Mouse (Mus musculus): ENCODE results near the gene Entpd7. TPM values are rescaled to one million over a fixed set of nuclear protein-coding genes. Genes with fewer than 3 reads are reported as not detected.
A peak's percentile ranks its signal among the peaks of the same experiment; 100 is the strongest.

Entpd7 gene
- polyA plus RNA-seq, 1 experiment from 2014 or later, result 4.9 TPM

DNA sequence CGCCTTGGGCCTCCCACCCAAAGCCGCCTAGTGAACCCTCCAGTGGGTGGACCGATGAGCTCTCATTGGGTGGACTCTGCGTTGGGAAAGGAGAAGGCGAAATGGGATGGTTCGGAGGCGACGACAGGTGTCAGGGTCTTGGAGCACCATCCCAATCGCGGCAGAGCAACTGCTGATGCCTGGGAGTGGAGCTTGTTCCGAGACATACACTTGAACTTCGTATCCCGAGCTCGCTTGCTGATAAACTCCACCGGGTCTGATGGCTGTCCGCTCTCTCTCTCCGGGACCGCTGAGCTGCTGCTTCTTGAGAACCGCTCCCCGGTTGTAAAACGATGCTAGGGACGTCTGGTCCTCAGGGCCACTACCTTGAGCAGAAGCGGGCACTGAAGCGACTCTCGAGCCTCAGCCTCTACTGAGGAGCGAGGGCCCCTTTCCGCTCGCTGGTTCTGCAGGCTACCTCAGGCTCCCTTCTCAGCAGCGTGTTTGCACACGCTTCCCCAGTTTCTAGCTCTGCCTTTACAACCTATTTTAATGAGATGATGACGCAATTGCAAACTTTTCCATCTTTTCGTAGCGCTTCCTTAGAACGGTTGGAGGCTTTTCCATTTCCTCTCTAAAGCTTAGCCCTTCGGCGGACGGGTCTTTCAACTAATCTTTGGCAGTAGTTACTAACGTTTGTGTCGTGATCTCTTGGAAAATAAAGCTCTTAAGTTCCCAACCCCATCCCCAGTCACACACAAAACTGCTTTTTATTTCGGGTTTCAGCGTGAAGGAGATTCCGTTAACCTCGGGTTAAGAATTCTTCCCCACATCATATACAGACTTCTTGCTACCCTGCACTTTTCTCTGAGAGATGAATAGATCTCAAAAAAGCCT is 13.7 kb upstream of the Entpd7 start:
- peak overlapping the region; percentile 96 for H3K4me3 ChIP-seq
- ATAC-seq, result peak; percentile 2
- WGBS (ENCODE audit: insufficient replicate concordance), result 2% methylated on average over 43 of the region's 43 CpGs

GRCm38 (mm10) chr19:43678467-43679003 is 10.9 kb upstream of the Entpd7 start:
- 66% methylated on average over 8 of the region's 8 CpGs for WGBS (ENCODE audit: insufficient replicate concordance)
- no peaks in the 10 kb centered on the region for H3K9me3 ChIP-seq (replicated peaks)
- no peak overlapping the region for H3K4me3 ChIP-seq
- H3K9ac ChIP-seq, result no peak overlapping the region
- H3K27ac ChIP-seq, result no peak overlapping the region
- no peak overlapping the region for H3K4me2 ChIP-seq
- H3K36me3 ChIP-seq, result no peaks in the 10 kb centered on the region
- 0 out of 2 replicates have a peak, but pooled peaks cover 3% of the 10 kb centered on the region for H3K27me3 ChIP-seq (replicated peaks)
- ATAC-seq, result no peak
- H3K4me1 ChIP-seq, result peaks cover 28% of the 10 kb centered on the region

More for the DNA sequence above, 13.7 kb upstream of the Entpd7 start:
- H3K9ac ChIP-seq, result peak overlapping the region; percentile 82
- peaks cover 54% of the 10 kb centered on the region for H3K4me1 ChIP-seq
- peak overlapping the region; percentile 88 for H3K4me2 ChIP-seq
- H3K27ac ChIP-seq, result peak overlapping the region; percentile 97
- no peaks in the 10 kb centered on the region for H3K9me3 ChIP-seq (replicated peaks)
- H3K36me3 ChIP-seq, result no peaks in the 10 kb centered on the region
- no peaks in the 10 kb centered on the region for H3K27me3 ChIP-seq (replicated peaks)

GRCm38 (mm10) chr19:43679474-43679981 is 9.9 kb upstream of the Entpd7 start:
- H3K4me3 ChIP-seq, result no peak overlapping the region
- H3K27me3 ChIP-seq (replicated peaks), result 0 out of 2 replicates have a peak, but pooled peaks cover 3% of the 10 kb centered on the region
- H3K4me2 ChIP-seq, result no peak overlapping the region
- no peaks in the 10 kb centered on the region for H3K36me3 ChIP-seq
- peak overlapping the region; percentile 47; the same call in 1 of the 2 replicates for H3K27ac ChIP-seq
- H3K4me1 ChIP-seq, result peaks cover 26% of the 10 kb centered on the region
- no peak for ATAC-seq
- 26% methylated on average over 10 of the region's 10 CpGs for WGBS (ENCODE audit: insufficient replicate concordance)
- no peaks in the 10 kb centered on the region for H3K9me3 ChIP-seq (replicated peaks)
- no peak overlapping the region for H3K9ac ChIP-seq

GRCm38 (mm10) chr19:43681541-43681940 is 7.9 kb upstream of the Entpd7 start:
- no peak for ATAC-seq
- WGBS (ENCODE audit: insufficient replicate concordance), result 57% methylated on average over 4 of the region's 4 CpGs

GRCm38 (mm10) chr19:43692815-43693214 is 3.3 kb downstream of the Entpd7 start:
- H3K4me1 ChIP-seq, result peaks cover 32% of the 10 kb centered on the region
- whole genome bisulfite sequencing (ENCODE audit: insufficient replicate concordance), result 88% methylated on average over 14 of the region's 14 CpGs
- H3K27me3 ChIP-seq (replicated peaks), result no peaks in the 10 kb centered on the region
- no peak overlapping the region for H3K4me2 ChIP-seq
- H3K27ac ChIP-seq, result no peak overlapping the region
- H3K9me3 ChIP-seq (replicated peaks), result no peaks in the 10 kb centered on the region
- H3K36me3 ChIP-seq, result peaks cover 12% of the 10 kb centered on the region
- ATAC-seq, result no peak
- H3K9ac ChIP-seq, result no peak overlapping the region
- no peak overlapping the region for H3K4me3 ChIP-seq

More at GRCm38 (mm10) chr19:43681541-43681940, 7.9 kb upstream of the Entpd7 start:
- no peaks in the 10 kb centered on the region for H3K9me3 ChIP-seq (replicated peaks)
- H3K36me3 ChIP-seq, result no peaks in the 10 kb centered on the region
- H3K27ac ChIP-seq, result no peak overlapping the region
- no peak overlapping the region for H3K4me3 ChIP-seq
- H3K27me3 ChIP-seq (replicated peaks), result 0 out of 2 replicates have a peak, but pooled peaks cover 3% of the 10 kb centered on the region
- no peak overlapping the region for H3K9ac ChIP-seq
- H3K4me2 ChIP-seq, result no peak overlapping the region
- peaks cover 19% of the 10 kb centered on the region for H3K4me1 ChIP-seq

DNA sequence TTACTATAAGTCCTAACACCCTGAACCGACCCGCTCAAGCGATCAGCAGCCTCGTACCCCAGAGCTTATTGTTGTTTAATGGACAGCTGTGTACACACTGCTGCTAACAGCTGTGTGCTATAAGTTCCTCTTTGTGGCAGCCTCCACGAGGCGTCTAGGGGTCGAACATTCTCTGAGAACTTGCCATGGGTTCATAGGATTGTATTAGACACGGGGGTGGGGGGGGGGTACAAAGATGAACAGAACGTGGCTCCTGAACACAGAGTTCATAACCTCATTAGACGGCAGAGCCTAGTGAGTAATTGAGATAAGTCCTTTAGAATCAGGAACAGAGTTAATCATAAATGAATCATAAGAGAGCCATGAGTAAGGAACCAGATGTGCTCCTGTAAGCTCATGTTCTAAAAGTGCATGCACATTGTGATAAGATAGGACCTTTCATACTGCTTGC is 6.1 kb downstream of the Entpd7 start:
- ATAC-seq, result no peak
- Histone ChIP-seq H3K4me1 (peaks cover 18% of the 10 kb centered on the region), H3K36me3 (peaks cover 18% of the 10 kb centered on the region), H3K27ac (no peak overlapping the region), H3K9ac (no peak overlapping the region), H3K4me2 (no peak overlapping the region), H3K9me3 (replicated peaks) (no peaks in the 10 kb centered on the region), H3K4me3 (no peak overlapping the region), H3K27me3 (replicated peaks) (no peaks in the 10 kb centered on the region)
- 37% methylated on average over 10 of the region's 10 CpGs for WGBS (ENCODE audit: insufficient replicate concordance)

DNA sequence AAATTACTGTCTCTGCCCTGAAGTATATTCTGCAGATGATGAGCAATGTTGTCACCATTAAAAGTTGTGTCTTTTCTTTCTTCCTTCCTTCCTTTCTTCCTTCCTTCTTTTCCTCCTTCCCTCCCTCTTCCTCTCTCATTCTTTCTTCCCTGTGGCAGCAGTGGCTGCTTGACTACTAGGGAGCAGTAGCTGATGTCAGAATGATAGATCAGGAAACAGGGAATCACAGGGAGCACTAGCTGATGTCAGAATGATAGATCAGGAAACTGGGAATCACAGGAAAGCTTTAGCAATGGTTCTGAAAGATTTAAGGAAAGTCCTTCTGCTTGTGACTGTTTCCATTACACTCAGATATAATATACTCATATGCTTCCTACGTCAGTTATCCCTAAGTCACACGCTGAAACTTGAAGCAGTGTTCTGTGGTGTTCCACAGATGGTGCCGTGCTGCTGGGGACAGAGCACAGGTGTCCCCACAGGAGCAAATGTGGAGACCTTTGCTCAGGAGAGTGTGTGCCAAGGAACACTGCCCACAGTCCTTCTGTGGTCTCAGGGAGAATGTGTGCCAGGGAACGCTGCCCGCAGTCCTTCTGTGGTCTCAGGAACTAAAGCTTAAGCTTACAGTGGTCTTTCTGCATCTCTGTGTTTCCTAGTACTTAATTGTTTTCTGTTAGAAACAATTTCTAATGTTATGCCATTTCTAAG is 8.3 kb downstream of the Entpd7 start:
- WGBS (ENCODE audit: insufficient replicate concordance), result 84% methylated on average over 5 of the region's 5 CpGs

DNA sequence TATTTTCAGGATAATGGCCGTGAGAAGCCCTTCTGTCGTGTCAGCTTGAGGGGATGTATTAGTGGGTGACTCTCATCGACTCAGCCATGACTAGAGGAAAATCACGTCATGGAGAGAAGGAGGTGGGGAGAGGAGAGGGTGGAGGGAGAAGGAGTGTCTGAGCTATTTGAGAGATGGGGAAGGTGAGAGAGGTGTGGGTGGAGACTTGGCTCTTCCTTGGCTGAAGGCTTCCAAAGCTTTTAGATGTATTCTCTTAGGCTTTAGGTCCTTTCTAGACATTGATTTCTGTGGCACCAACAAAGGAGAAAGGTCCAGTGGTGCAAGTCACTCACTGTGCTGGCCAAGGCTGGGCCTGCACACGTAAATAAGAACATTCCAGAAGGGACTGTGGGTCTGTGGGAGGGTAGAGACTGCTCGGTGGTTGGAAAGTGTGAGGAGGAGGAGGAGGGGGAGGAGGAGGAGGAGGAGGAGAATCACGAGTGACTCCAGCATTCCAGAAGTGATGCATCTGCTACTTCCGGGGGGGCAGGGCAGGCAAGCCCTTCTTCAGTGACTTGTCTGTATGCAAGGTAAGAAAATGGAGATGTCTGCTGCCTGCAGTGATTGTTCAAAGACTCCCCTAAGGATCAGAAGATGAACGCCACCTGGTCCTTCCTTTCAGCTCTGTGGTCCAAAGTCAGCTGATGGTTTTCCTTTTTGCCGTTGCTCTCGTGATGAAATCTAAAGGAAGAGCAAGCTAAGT is 9.7 kb downstream of the Entpd7 start:
- H3K27ac ChIP-seq, result no peak overlapping the region
- WGBS (ENCODE audit: insufficient replicate concordance), result 67% methylated on average over 11 of the region's 11 CpGs
- H3K9me3 ChIP-seq (replicated peaks), result no peaks in the 10 kb centered on the region
- ATAC-seq, result no peak
- H3K4me3 ChIP-seq, result no peak overlapping the region
- peaks cover 13% of the 10 kb centered on the region for H3K4me1 ChIP-seq
- H3K9ac ChIP-seq, result no peak overlapping the region
- no peak overlapping the region for H3K4me2 ChIP-seq
- no peaks in the 10 kb centered on the region for H3K27me3 ChIP-seq (replicated peaks)
- peaks cover 16% of the 10 kb centered on the region for H3K36me3 ChIP-seq

More for the DNA sequence above, 8.3 kb downstream of the Entpd7 start:
- peaks cover 16% of the 10 kb centered on the region for H3K36me3 ChIP-seq
- H3K4me3 ChIP-seq, result no peak overlapping the region
- no peak overlapping the region for H3K9ac ChIP-seq
- H3K4me2 ChIP-seq, result no peak overlapping the region
- no peaks in the 10 kb centered on the region for H3K27me3 ChIP-seq (replicated peaks)
- no peak for ATAC-seq
- no peak overlapping the region for H3K27ac ChIP-seq
- no peaks in the 10 kb centered on the region for H3K9me3 ChIP-seq (replicated peaks)
- peaks cover 13% of the 10 kb centered on the region for H3K4me1 ChIP-seq

- Histone ChIP-seq H3K4me3 (no peak overlapping the region), H3K36me3 (peaks cover 17% of the 10 kb centered on the region), H3K9me3 (replicated peaks) (no peaks in the 10 kb centered on the region), H3K4me1 (peaks cover 13% of the 10 kb centered on the region), H3K9ac (no peak overlapping the region), H3K4me2 (no peak overlapping the region), H3K27me3 (replicated peaks) (no peaks in the 10 kb centered on the region), H3K27ac (no peak overlapping the region)
- ATAC-seq, result no peak
- 70% methylated on average over 6 of the region's 6 CpGs for WGBS (ENCODE audit: insufficient replicate concordance)
Measured at GRCm38 (mm10) chr19:43699763-43700155, 10.3 kb downstream of the Entpd7 start.

- H3K27me3 ChIP-seq (replicated peaks), result no peaks in the 10 kb centered on the region
- no peaks in the 10 kb centered on the region for H3K9me3 ChIP-seq (replicated peaks)
- H3K9ac ChIP-seq, result no peak overlapping the region
- H3K36me3 ChIP-seq, result peaks cover 37% of the 10 kb centered on the region
- H3K4me2 ChIP-seq, result no peak overlapping the region
- no peak overlapping the region for H3K4me3 ChIP-seq
- no peak overlapping the region for H3K27ac ChIP-seq
- H3K4me1 ChIP-seq, result no peaks in the 10 kb centered on the region
- ATAC-seq, result no peak
- 77% methylated on average over 11 of the region's 11 CpGs for WGBS (ENCODE audit: insufficient replicate concordance)
Measured at GRCm38 (mm10) chr19:43704211-43704610, 14.7 kb downstream of the Entpd7 start.

- Histone ChIP-seq H3K27me3 (replicated peaks) (no peaks in the 10 kb centered on the region), H3K9me3 (replicated peaks) (no peaks in the 10 kb centered on the region), H3K27ac (no peak overlapping the region), H3K4me3 (no peak overlapping the region), H3K36me3 (peaks cover 32% of the 10 kb centered on the region), H3K4me2 (no peak overlapping the region), H3K4me1 (no peaks in the 10 kb centered on the region), H3K9ac (no peak overlapping the region)
- ATAC-seq, result no peak
- WGBS (ENCODE audit: insufficient replicate concordance), result 82% methylated on average over 17 of the region's 17 CpGs
Measured at GRCm38 (mm10) chr19:43704787-43705497, 15.5 kb downstream of the Entpd7 start.
